Mouse (Mus musculus) neural tube, embryonic 11.5 days (tissue): Measurements from ENCODE around the gene Dgat2l6. TPM values are rescaled to one million over a fixed set of nuclear protein-coding genes. Genes with fewer than 3 reads are reported as not detected.

Experiments used
- ATAC-seq: fragments of 200-750 bp; cut with Nextera tagmentation; 2 replicates; pipeline ENCODE4 v1.8.0; 2017; ENCODE audit warnings: moderate number of reproducible peaks, mild to moderate bottlenecking, moderate TSS enrichment, moderate library complexity; ENCODE audit not compliant: insufficient read depth, low FRiP score, low TSS enrichment
- DNase-seq: peaks from one replicate; pipeline ENCODE4 v3.0.0-alpha.2; 2015; ENCODE audit warnings: low spot score
- H3K27ac ChIP-seq: fragments of 300-500 bp; sonication (generic); 2 replicates; pipeline ENCODE4 v1.5.1; 2014; ENCODE audit warnings: low read depth, mild to moderate bottlenecking, low read length
- H3K27me3 ChIP-seq: fragments of 300-500 bp; sonication (generic); 2 replicates; pipeline ENCODE4 v1.6.1; 2014; ENCODE audit warnings: mild to moderate bottlenecking, low read length, mixed read lengths; ENCODE audit not compliant: control insufficient read depth, insufficient read depth
- H3K36me3 ChIP-seq: fragments of 300-500 bp; sonication (generic); 2 replicates; pipeline ENCODE4 v1.6.1; 2014; ENCODE audit warnings: mild to moderate bottlenecking, low read length, moderate library complexity, mixed read lengths; ENCODE audit not compliant: control insufficient read depth, insufficient read depth
- H3K4me1 ChIP-seq: fragments of 300-500 bp; sonication (generic); 2 replicates; pipeline ENCODE4 v1.6.1; 2014; ENCODE audit warnings: low read length, mixed read lengths; ENCODE audit not compliant: control insufficient read depth, insufficient read depth
- H3K4me2 ChIP-seq: fragments of 300-500 bp; sonication (generic); 2 replicates; pipeline ENCODE4 v1.6.1; 2014; ENCODE audit warnings: low read depth, mild to moderate bottlenecking, moderate library complexity
- H3K4me3 ChIP-seq: fragments of 300-500 bp; sonication (generic); 2 replicates; pipeline ENCODE4 v1.5.1; 2014; ENCODE audit warnings: low read depth, low read length
- H3K9ac ChIP-seq: fragments of 300-500 bp; sonication (generic); 2 replicates; pipeline ENCODE4 v1.6.1; 2014; ENCODE audit warnings: mild to moderate bottlenecking, low read length
- H3K9me3 ChIP-seq: fragments of 300-500 bp; sonication (generic); 2 replicates; pipeline ENCODE4 v1.6.1; 2016; ENCODE audit warnings: low read length; ENCODE audit not compliant: control insufficient read depth
- WGBS: fragments of 180-500 bp; shearing (Covaris S2); extraction: QIAGEN DNeasy Blood & Tissue Kit; methylation state at CpG from one replicate; pipeline ENCODE4 v1.1.7; 2014; 5-methylcytosine and 5-hydroxymethylcytosine counted together
- polyA plus RNA-seq: library from polyadenylated mRNA; unstranded; fragments of >200 nt; fragmentation: Nextera tagmentation; extraction: Ambion mirVana; gene quantifications from 2 replicates; pipeline ENCODE4 v1.2.1, GENCODE M21; 2014

Dgat2l6 gene
- polyA plus RNA-seq = not detected in 2 replicates

GRCm38 (mm10) chrX:100524471-100524870, at the start of gene Dgat2l6:
Gene Dgat2l6, plus strand, starts transcription at chrX:100524838.
- H3K4me2 ChIP-seq = no peak within 1 kb of the TSS
- H3K27me3 ChIP-seq = 0 out of 2 replicates have a peak, but pooled peaks cover 2% of the 10 kb centered on the region
- ATAC-seq = no peak
- DNase-seq = no peak
- H3K36me3 ChIP-seq = no peaks in the 10 kb centered on the region
- WGBS = 83% methylated on average over 4 of the region's 4 CpGs
- H3K4me1 ChIP-seq = no peaks in the 10 kb centered on the region
- H3K9ac ChIP-seq = no peak within 1 kb of the TSS
- no peaks in the 10 kb centered on the region for H3K9me3 ChIP-seq
- H3K27ac ChIP-seq = no peak within 1 kb of the TSS
- H3K4me3 ChIP-seq = no peak within 1 kb of the TSS

- no peak for DNase-seq
- Histone ChIP-seq H3K4me2 (no peak overlapping the region), H3K36me3 (no peaks in the 10 kb centered on the region), H3K27ac (no peak overlapping the region), H3K9me3 (no peaks in the 10 kb centered on the region), H3K4me3 (no peak overlapping the region), H3K27me3 (no peaks in the 10 kb centered on the region), H3K9ac (no peak overlapping the region), H3K4me1 (no peaks in the 10 kb centered on the region)
- 78% methylated on average over 4 of the region's 4 CpGs for WGBS
- no peak for ATAC-seq
Measured at GRCm38 (mm10) chrX:100475569-100476223, 48.9 kb upstream of the Dgat2l6 start.

- H3K4me2 ChIP-seq = no peak overlapping the region
- H3K9me3 ChIP-seq = no peaks in the 10 kb centered on the region
- peak; percentile 59 for DNase-seq
- H3K4me1 ChIP-seq = no peaks in the 10 kb centered on the region
- H3K27me3 ChIP-seq = no peaks in the 10 kb centered on the region
- no peak overlapping the region for H3K4me3 ChIP-seq
- no peak overlapping the region for H3K27ac ChIP-seq
- ATAC-seq = 0 out of 2 replicates have a peak, but pooled peaks have one; percentile 58
- WGBS = 40% methylated on average over 3 of the region's 3 CpGs
- H3K9ac ChIP-seq = no peak overlapping the region
- no peaks in the 10 kb centered on the region for H3K36me3 ChIP-seq
Measured at GRCm38 (mm10) chrX:100480317-100480716, 44.3 kb upstream of the Dgat2l6 start.

GRCm38 (mm10) chrX:100493500-100494067, 31.1 kb upstream of the Dgat2l6 start:
- Histone ChIP-seq H3K4me2 (peak overlapping the region; percentile 41), H3K27me3 (no peaks in the 10 kb centered on the region), H3K27ac (no peak overlapping the region), H3K9me3 (no peaks in the 10 kb centered on the region), H3K9ac (no peak overlapping the region), H3K36me3 (no peaks in the 10 kb centered on the region), H3K4me3 (peak overlapping the region; percentile 57), H3K4me1 (no peaks in the 10 kb centered on the region)
- whole genome bisulfite sequencing = 24% methylated on average over 22 of the region's 22 CpGs
- DNase-seq (no peak), ATAC-seq (peak; percentile 73)

- H3K9ac ChIP-seq = peak within 1 kb of the TSS; percentile 52
- H3K27me3 ChIP-seq = no peaks in the 10 kb centered on the region
- no peaks in the 10 kb centered on the region for H3K36me3 ChIP-seq
- ATAC-seq = peak; percentile 96
- peak; percentile 82 for DNase-seq
- no peak within 1 kb of the TSS for H3K27ac ChIP-seq
- H3K4me3 ChIP-seq = peak within 1 kb of the TSS; percentile 57
- no peaks in the 10 kb centered on the region for H3K4me1 ChIP-seq
- H3K4me2 ChIP-seq = peak within 1 kb of the TSS; percentile 41
- no peaks in the 10 kb centered on the region for H3K9me3 ChIP-seq
- 19% methylated on average over 32 of the region's 32 CpGs for WGBS
Measured at GRCm38 (mm10) chrX:100494068-100494978, 30.3 kb upstream of the Dgat2l6 start, which contains the start of gene Igbp1. Gene Igbp1, plus strand, starts transcription at chrX:100494291.

GRCm38 (mm10) chrX:100504175-100504851, 20.3 kb upstream of the Dgat2l6 start:
- H3K9me3 ChIP-seq = no peaks in the 10 kb centered on the region
- H3K27me3 ChIP-seq = 0 out of 2 replicates have a peak, but pooled peaks cover 2% of the 10 kb centered on the region
- H3K27ac ChIP-seq = no peak overlapping the region
- no peak overlapping the region for H3K4me2 ChIP-seq
- H3K9ac ChIP-seq = no peak overlapping the region
- no peaks in the 10 kb centered on the region for H3K4me1 ChIP-seq
- H3K4me3 ChIP-seq = no peak overlapping the region
- ATAC-seq (no peak), DNase-seq (no peak)
- 79% methylated on average over 5 of the region's 5 CpGs for WGBS
- H3K36me3 ChIP-seq = no peaks in the 10 kb centered on the region

GRCm38 (mm10) chrX:100508164-100508563, 16.5 kb upstream of the Dgat2l6 start:
- Histone ChIP-seq H3K4me3 (no peak overlapping the region), H3K9ac (no peak overlapping the region), H3K4me2 (no peak overlapping the region), H3K27me3 (0 out of 2 replicates have a peak, but pooled peaks cover 2% of the 10 kb centered on the region), H3K4me1 (no peaks in the 10 kb centered on the region), H3K36me3 (no peaks in the 10 kb centered on the region), H3K9me3 (no peaks in the 10 kb centered on the region), H3K27ac (no peak overlapping the region)
- ATAC-seq (no peak), DNase-seq (no peak)
- WGBS = 87% methylated on average over 4 of the region's 4 CpGs

- H3K9ac ChIP-seq = no peak overlapping the region
- 76% methylated on average over 3 of the region's 3 CpGs for WGBS
- H3K9me3 ChIP-seq = no peaks in the 10 kb centered on the region
- 0 out of 2 replicates have a peak, but pooled peaks cover 2% of the 10 kb centered on the region for H3K27me3 ChIP-seq
- H3K27ac ChIP-seq = no peak overlapping the region
- H3K36me3 ChIP-seq = no peaks in the 10 kb centered on the region
- no peak overlapping the region for H3K4me3 ChIP-seq
- ATAC-seq (no peak), DNase-seq (no peak)
- no peak overlapping the region for H3K4me2 ChIP-seq
- H3K4me1 ChIP-seq = no peaks in the 10 kb centered on the region
Measured at GRCm38 (mm10) chrX:100509921-100510320, 14.7 kb upstream of the Dgat2l6 start.
